Mouse (Mus musculus) lung, embryonic 14.5 days (tissue): Measurements from ENCODE around the gene Sema5a. TPM values are rescaled to one million over a fixed set of nuclear protein-coding genes. Genes with fewer than 3 reads are reported as not detected.

ENCODE experiments used
- ATAC-seq: fragments of 200-750 bp; cut with Nextera tagmentation; 2 replicates; pipeline ENCODE4 v1.8.0; 2017; ENCODE audit warnings: mild to moderate bottlenecking, moderate TSS enrichment, moderate library complexity; ENCODE audit not compliant: insufficient read depth
- DNase-seq: peaks from one replicate; pipeline ENCODE4 v3.0.0-alpha.2; 2015
- H3K27ac ChIP-seq: fragments of 300-500 bp; sonication (generic); 2 replicates; pipeline ENCODE4 v1.5.1; 2014; ENCODE audit warnings: low read depth, mild to moderate bottlenecking, moderate library complexity
- H3K27me3 ChIP-seq: fragments of 300-500 bp; sonication (generic); 2 replicates; pipeline ENCODE4 v1.6.1; 2014; ENCODE audit warnings: low read length, control low read depth; ENCODE audit not compliant: insufficient read depth
- H3K36me3 ChIP-seq: fragments of 300-500 bp; sonication (generic); 2 replicates; pipeline ENCODE4 v1.6.1; 2014; ENCODE audit warnings: control low read depth; ENCODE audit not compliant: insufficient read depth
- H3K4me1 ChIP-seq: fragments of 300-500 bp; sonication (generic); 2 replicates; pipeline ENCODE4 v1.6.1; 2014; ENCODE audit warnings: antibody characterized with exemption, control low read depth; ENCODE audit not compliant: insufficient read depth
- H3K4me2 ChIP-seq: fragments of 300-500 bp; sonication (generic); 2 replicates; pipeline ENCODE4 v1.6.1; 2014; ENCODE audit warnings: mild to moderate bottlenecking
- H3K4me3 ChIP-seq: fragments of 300-500 bp; sonication (generic); 2 replicates; pipeline ENCODE4 v1.5.1; 2014; ENCODE audit warnings: low read depth, low read length
- H3K9ac ChIP-seq: fragments of 300-500 bp; sonication (generic); 2 replicates; pipeline ENCODE4 v1.6.1; 2014
- H3K9me3 ChIP-seq: fragments of 300-500 bp; sonication (generic); 2 replicates; pipeline ENCODE4 v1.6.1; 2016; ENCODE audit warnings: low read depth, low read length, control low read depth
- CTCF ChIP-seq: IDR thresholded peaks from 2 replicates; pipeline ENCODE4 v1.5.1; 2016; ENCODE audit warnings: antibody characterized with exemption, low read depth
- WGBS: fragments of 180-500 bp; shearing (Covaris S2); extraction: QIAGEN DNeasy Blood & Tissue Kit; methylation state at CpG from one replicate; pipeline ENCODE4 v1.1.7; 2014; 5-methylcytosine and 5-hydroxymethylcytosine counted together
- polyA plus RNA-seq: library from polyadenylated mRNA; unstranded; fragments of >200 nt; fragmentation: Nextera tagmentation; extraction: Ambion mirVana; gene quantifications from 2 replicates; pipeline ENCODE4 v1.2.1, GENCODE M21; 2014

Gene Sema5a
- polyA plus RNA-seq, 1 experiment from 2014 or later = 17.9 TPM

GRCm38 (mm10) chr15:32434274-32434673, 189.7 kb downstream of the Sema5a start:
- Histone ChIP-seq H3K4me2 (no peak overlapping the region), H3K9me3 (no peaks in the 10 kb centered on the region), H3K27ac (no peak overlapping the region), H3K4me3 (no peak overlapping the region), H3K27me3 (no peaks in the 10 kb centered on the region), H3K36me3 (no peaks in the 10 kb centered on the region), H3K4me1 (no peaks in the 10 kb centered on the region; the same call in 1 of the 2 replicates), H3K9ac (no peak overlapping the region)
- no peak for TF ChIP-seq CTCF
- DNase-seq = no peak
- ATAC-seq = no peak

GRCm38 (mm10) chr15:32437654-32438053, 193.0 kb downstream of the Sema5a start:
- Histone ChIP-seq H3K27me3 (no peaks in the 10 kb centered on the region), H3K9me3 (no peaks in the 10 kb centered on the region), H3K4me1 (no peaks in the 10 kb centered on the region; the same call in 1 of the 2 replicates), H3K9ac (no peak overlapping the region), H3K4me3 (no peak overlapping the region), H3K27ac (no peak overlapping the region), H3K4me2 (no peak overlapping the region), H3K36me3 (no peaks in the 10 kb centered on the region)
- ATAC-seq (peak; percentile 68; the same call in 1 of the 2 replicates), DNase-seq (peak; percentile 89)
- TF ChIP-seq CTCF = peak; percentile 83
- 23% methylated on average over 6 of the region's 6 CpGs for WGBS

- H3K4me2 ChIP-seq = no peak overlapping the region
- H3K27ac ChIP-seq = no peak overlapping the region
- H3K9me3 ChIP-seq = no peaks in the 10 kb centered on the region
- no peak for ATAC-seq
- no peaks in the 10 kb centered on the region for H3K4me1 ChIP-seq
- H3K9ac ChIP-seq = no peak overlapping the region
- H3K27me3 ChIP-seq = no peaks in the 10 kb centered on the region
- DNase-seq = peak; percentile 53
- H3K36me3 ChIP-seq = no peaks in the 10 kb centered on the region
- TF ChIP-seq CTCF = no peak
- H3K4me3 ChIP-seq = no peak overlapping the region
- WGBS = 39% methylated on average over 4 of the region's 4 CpGs
Measured at GRCm38 (mm10) chr15:32442745-32443144, 198.1 kb downstream of the Sema5a start.

GRCm38 (mm10) chr15:32447558-32448349, 203.1 kb downstream of the Sema5a start:
- Histone ChIP-seq H3K27me3 (no peaks in the 10 kb centered on the region), H3K4me1 (no peaks in the 10 kb centered on the region), H3K4me3 (no peak overlapping the region), H3K9ac (no peak overlapping the region), H3K4me2 (no peak overlapping the region), H3K9me3 (no peaks in the 10 kb centered on the region), H3K36me3 (no peaks in the 10 kb centered on the region), H3K27ac (peak overlapping the region; percentile 46; the same call in 1 of the 2 replicates)
- no peak for TF ChIP-seq CTCF
- ATAC-seq (peak; percentile 84), DNase-seq (peak; percentile 62)
- WGBS = 50% methylated on average over 7 of the region's 7 CpGs

- no peak for TF ChIP-seq CTCF
- no peak overlapping the region for H3K4me2 ChIP-seq
- no peak overlapping the region for H3K27ac ChIP-seq
- 61% methylated on average over 2 of the region's 2 CpGs for WGBS
- no peaks in the 10 kb centered on the region for H3K4me1 ChIP-seq
- ATAC-seq (no peak), DNase-seq (no peak)
- no peaks in the 10 kb centered on the region for H3K36me3 ChIP-seq
- H3K27me3 ChIP-seq = no peaks in the 10 kb centered on the region
- H3K9me3 ChIP-seq = no peaks in the 10 kb centered on the region
- H3K4me3 ChIP-seq = no peak overlapping the region
- H3K9ac ChIP-seq = no peak overlapping the region
Measured at GRCm38 (mm10) chr15:32459046-32459445, 214.4 kb downstream of the Sema5a start.

- H3K9ac ChIP-seq = no peak overlapping the region
- no peaks in the 10 kb centered on the region for H3K27me3 ChIP-seq
- DNase-seq (no peak), ATAC-seq (no peak)
- no peak for TF ChIP-seq CTCF
- H3K4me1 ChIP-seq = no peaks in the 10 kb centered on the region
- H3K4me2 ChIP-seq = no peak overlapping the region
- 68% methylated on average over 7 of the region's 7 CpGs for WGBS
- H3K9me3 ChIP-seq = no peaks in the 10 kb centered on the region
- H3K27ac ChIP-seq = no peak overlapping the region
- H3K4me3 ChIP-seq = no peak overlapping the region
- H3K36me3 ChIP-seq = no peaks in the 10 kb centered on the region
Measured at GRCm38 (mm10) chr15:32460238-32460637, 215.6 kb downstream of the Sema5a start.

GRCm38 (mm10) chr15:32471480-32472050, 227.0 kb downstream of the Sema5a start:
- Histone ChIP-seq H3K9me3 (no peaks in the 10 kb centered on the region), H3K9ac (no peak overlapping the region), H3K4me2 (no peak overlapping the region), H3K36me3 (no peaks in the 10 kb centered on the region), H3K4me1 (peaks cover 4% of the 10 kb centered on the region; the same call in 1 of the 2 replicates), H3K27ac (no peak overlapping the region), H3K27me3 (no peaks in the 10 kb centered on the region), H3K4me3 (no peak overlapping the region)
- DNase-seq (peak; percentile 72), ATAC-seq (no peak)
- TF ChIP-seq CTCF = no peak
- WGBS = 23% methylated on average over 6 of the region's 6 CpGs
